Mouse (Mus musculus) granulocyte monocyte progenitor cell, adult 5-6 weeks (primary cell): ENCODE measurements around the gene Vti1a. TPM values are rescaled to one million over a fixed set of nuclear protein-coding genes. Genes with fewer than 3 reads are reported as not detected.
A peak's percentile ranks its signal among the peaks of the same experiment; 100 is the strongest.

Source experiments
- ATAC-seq: replicated peaks from 2 replicates; pipeline ENCODE4 v1.8.0; 2016; ENCODE audit warnings: mild to moderate bottlenecking, moderate TSS enrichment, inconsistent platforms; ENCODE audit not compliant: poor library complexity, severe bottlenecking
- total RNA-seq, 2 experiments: library from RNA; stranded (forward) in 1 of 2; stranded (reverse) in 1 of 2; fragments of 200-712, 200-1000 nt in 1 of 2; fragments of >200 nt in 1 of 2; fragmentation: Nextera tagmentation in 1 of 2; gene quantifications; 2 replicates each; pipeline ENCODE4 v1.2.3; 2014 to 2017

The Vti1a gene
- total RNA-seq, 2 experiments from 2014 or later: 29.7 to 34.4 TPM

DNA sequence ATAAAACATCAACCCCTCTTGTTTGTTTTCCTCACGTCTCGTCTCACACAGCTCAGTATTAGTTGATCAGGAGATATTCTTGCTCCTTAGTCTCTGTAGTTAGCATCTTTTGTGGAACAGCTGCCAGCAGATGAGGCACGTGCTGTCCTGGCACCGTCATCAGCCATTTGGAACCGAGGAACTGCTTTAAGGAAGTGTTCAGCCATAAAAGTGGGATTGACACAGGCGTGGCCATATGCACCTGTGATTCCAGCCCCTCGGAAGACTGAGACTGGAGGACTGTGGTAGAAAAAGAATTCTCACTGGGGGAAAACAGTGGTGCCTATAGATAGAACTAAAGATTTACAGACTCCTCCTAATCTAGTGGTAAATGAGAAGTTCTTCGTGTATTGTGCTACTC is 127.5 kb downstream of the Vti1a start:
- ATAC-seq: no peak

DNA sequence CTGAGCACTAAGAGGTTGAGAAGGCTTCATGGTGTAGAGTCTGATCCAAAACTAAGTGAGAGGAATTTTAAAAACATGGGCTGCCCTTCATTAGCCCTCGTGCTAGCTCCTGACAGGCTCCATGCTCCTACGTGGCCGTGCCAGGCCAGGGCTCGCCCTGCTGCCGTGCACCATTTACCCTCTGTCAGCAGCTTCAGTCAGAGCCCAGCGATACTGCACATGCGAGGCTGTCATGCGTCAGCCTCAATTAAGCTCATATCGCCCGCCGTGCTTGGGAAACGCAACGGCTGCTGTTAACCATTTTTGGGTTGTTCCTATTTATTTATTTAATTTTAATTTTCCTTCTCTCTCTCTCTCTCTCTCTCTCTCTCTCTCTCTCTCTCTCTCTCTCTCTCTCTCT is 133.0 kb downstream of the Vti1a start:
- ATAC-seq: no peak

DNA sequence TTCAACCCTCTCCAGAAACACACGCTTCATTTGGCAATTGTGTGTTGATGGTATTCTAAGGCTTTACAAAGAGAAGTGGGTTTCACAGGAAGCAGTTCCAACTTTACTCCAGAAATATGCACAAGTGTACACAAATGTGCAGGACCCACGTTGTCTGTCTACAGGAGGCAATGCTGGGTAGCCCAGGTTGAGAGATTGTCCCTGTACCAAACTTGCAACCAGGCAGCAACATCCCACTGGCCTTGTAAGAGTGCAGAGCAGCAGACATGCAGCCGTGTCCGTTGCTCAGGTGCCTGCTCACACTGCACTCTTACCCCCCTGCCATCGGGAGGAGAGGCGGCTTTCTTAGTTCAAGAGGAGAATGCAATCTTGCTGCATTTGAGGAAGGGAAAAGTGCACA is 133.4 kb downstream of the Vti1a start:
- ATAC-seq: no peak

DNA sequence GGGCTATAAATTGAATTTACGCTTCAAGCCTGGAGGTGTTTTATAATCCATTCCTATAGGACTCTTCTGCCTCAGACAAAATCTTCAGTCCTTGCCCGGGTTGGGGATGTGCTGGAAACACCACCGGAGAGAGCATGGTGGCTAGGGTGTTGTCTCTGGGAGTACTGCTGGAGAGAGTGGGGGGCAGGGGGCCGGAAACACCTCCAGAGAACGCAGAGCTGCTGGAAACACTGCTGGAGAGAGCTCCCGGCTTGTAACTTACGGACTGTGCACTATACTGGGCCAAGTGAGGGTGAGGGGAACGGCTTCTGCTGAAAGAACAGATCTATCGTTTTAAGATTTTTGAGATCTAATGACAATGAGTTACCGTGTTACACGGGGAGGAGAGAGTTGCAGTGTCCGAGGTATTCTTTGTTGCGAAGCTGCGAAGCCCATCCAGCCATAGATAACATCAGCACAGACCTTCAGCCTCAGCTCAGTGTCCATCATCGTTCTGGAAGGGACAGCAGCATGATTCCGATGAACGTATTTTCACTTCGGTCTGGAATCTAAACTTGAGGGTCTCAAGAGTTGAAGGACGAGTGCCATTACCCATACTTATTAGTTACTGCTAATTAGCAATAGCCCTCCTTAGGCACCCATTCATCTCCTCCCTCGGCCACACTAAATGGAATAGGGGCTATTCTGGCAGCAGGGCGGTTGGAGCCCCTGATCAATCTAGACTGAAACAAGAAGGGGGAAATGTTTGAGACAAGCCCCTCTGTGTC is 140.4 kb downstream of the Vti1a start:
- ATAC-seq: no peak

DNA sequence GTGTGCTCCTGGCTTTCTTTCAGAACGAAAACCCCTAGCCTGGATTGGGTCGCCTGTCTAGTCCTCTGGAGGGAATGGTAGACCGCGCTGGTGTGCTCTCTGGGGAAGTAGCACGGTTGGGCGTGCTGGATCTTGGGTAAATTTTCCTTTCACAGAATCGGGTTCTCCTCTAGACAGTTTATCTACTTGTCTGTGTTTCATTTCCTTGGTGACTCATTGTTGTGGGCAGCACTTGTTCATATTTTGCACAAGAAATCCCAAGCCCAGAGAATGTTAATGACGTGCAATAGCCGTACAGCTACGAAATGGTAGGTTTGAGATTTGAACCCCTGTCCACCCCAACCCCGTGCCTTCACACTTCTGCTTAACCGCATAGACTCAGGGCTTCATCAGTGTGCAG is 145.9 kb downstream of the Vti1a start:
- no peak for ATAC-seq

DNA sequence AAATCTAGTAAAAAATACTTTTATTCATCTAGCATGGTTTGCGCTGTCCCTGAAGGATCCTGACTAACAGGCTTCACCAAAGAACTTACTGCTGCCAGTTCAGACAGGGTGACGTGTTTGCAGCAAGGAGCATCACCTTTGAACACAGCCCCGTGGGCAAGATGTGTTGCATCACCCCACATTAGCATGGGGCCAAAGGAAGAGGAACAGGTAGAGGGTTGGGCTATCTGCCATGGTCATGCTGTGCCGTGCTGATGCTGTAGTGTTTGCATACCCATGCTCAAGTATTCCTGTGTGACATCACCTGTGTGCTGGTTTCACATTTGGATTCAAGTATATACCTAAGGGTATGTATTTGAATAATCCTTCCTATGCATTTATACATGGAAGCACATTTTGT is 147.6 kb downstream of the Vti1a start:
- no peak for ATAC-seq

DNA sequence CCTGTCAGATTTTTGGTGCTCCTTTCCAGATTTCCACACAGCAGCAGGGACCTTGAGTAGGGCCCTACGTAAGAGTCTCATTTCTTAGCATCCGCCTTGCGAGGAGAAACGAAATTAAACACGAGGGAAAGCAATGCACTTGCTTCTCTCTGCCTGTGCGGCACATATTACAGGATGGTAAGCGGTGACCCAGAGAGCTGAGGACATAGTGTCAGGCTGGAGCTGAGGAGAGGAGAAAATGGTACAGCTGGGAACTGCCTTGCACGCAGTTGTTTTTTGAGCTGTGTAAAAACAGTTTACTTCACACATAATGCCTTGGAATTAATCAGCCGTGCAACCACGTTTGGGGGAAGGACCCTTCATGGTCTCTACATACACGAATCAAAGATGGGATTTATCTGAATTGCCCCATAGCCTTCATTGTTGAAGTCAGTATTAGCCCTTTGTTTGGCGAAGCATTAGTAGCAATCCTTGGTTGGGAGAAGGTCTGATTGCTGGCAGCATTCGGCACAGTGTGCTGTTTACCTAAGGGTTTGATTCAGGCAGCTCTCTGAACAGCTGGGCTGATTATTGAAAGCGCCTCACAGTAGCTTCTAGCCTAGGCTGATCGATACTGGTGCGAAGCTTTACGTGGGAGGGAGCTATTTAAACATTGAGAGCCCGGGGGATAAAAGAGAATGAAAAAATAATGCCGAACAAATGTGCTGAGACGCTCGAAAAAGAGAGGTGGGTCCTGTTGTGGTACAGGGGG is 153.4 kb downstream of the Vti1a start:
- no peak for ATAC-seq

DNA sequence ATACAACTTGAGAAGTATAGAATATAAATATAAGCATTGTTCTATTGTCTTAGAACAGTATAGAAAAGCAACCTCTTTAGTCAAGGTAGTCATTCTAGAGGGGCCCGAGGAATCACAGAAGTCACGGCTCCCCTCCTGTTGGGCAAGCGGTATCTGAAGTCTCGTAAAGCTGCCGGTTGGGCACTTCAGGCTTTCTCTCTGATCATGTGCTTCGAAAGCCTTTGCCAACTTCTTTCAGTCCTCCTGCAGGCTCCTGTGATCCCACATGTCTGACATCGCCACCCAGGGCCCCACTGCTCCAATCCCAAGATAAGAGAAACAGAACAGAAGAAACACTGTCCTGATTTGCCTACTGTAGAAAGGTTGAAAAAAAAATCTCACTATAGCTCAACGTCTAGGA is 156.5 kb downstream of the Vti1a start:
- ATAC-seq: no peak

DNA sequence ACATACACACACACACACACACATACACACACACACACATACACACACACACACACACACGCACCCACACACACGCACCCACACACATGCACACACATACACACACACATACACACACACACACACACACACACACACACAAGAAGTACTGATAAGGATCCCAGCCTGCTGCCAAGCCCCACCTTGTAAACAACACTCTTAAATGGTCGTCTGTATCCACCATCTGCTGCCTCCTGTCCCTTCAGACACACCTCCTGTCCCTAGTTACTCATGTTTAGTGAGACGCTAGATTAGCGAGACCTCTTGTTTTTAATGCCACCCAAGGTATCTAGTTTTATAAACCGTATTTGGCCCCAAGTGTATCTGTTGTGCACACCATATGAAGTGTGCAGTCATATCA is 158.1 kb downstream of the Vti1a start:
- no peak for ATAC-seq

DNA sequence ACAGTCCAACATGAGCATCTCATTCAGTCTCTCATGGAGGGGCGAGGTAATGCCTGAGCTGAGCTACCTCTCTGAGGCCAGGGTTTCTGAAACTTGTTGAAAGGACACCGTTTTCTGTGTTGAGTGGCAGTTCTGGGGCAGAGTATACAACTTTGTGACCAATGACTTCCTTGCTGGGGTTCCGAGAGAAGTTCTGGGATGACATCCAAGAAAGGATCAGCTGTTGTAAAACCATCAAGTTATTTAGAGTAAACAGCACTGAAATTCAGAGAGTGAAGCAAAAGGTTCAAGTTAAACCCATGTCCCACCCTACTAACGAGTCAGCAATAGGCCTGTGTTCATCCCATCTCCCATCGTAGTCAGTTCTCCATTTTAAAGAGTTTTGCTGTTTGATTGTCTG is 164.4 kb downstream of the Vti1a start:
- no peak for ATAC-seq

DNA sequence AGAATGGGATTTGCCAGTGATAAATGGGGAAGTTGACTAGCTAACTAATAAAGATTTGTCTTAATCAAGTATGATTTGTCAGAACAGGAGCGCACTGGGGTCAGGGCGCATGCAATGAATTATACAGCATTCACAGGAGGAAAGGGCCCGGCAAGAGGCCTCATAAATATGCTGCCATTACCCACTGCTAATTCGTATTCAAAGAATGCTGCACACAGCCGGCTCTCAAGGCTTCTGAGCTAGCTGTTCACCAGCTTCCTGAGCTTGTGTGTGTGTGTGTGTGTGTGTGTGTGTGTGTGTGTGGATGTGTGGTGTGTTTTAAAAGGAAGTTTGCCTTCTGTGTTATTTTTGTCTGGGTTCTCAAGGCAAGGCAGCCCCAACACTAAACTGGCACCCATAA is 165.2 kb downstream of the Vti1a start:
- ATAC-seq: no peak

DNA sequence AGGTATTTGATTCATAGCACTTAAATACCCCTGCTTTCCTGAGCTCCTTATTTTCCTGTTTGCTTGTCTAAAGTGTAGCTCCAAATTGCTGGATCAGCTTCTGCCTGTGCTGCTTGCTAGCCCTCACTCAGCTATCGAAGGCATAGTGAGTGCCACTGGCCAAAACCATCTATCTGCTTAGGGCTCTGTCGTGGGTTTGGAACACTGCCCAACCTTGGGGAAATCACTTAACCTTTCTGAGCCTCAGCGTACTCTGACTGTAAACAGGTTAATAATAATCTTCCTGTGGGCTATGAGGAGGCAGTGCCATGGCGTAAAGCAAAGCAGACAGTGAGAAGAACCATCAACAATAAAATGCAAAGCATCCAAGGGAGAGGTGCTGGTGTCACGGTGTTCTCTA is 167.4 kb downstream of the Vti1a start:
- no peak for ATAC-seq

DNA sequence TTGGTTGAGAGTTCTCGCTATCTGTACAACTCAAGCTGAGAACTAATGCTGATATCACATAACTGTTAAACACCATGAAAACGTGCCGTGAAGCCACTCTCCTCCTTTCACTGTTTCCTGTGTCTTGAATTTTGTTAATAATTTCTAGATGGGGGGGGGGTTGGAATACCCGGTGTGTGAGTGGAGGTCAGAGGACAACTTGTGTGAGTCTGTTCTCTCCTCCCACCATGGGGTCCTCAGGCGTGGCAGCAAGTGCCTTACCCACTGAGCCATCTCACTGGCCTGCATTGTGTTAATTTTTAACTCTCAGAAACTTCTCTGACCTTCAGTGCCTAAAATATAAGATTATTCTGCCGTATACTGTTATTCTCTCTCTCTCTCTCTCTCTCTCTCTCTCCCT is 168.5 kb downstream of the Vti1a start:
- ATAC-seq: no peak

DNA sequence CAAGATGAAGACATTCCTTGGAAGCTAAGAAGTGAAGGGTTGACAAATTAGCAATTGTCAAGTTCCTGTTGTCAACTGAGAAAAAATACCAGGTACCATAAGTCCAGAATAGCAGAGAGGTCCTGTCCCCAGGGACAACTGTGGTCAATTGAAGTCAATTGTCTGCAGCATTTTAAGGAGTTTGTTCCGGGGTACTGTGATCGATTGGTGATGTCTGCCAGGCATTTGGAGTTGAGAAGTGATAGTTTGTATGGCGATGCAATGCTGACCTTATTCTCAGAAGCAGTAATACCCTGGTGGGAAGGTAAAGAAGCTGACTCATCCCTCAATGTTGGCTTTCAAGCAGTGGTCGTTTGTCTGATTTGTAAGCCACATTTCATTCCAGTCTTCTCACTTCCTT is 170.4 kb downstream of the Vti1a start:
- 0 out of 2 replicates have a peak, but pooled peaks have one; percentile 5 for ATAC-seq

DNA sequence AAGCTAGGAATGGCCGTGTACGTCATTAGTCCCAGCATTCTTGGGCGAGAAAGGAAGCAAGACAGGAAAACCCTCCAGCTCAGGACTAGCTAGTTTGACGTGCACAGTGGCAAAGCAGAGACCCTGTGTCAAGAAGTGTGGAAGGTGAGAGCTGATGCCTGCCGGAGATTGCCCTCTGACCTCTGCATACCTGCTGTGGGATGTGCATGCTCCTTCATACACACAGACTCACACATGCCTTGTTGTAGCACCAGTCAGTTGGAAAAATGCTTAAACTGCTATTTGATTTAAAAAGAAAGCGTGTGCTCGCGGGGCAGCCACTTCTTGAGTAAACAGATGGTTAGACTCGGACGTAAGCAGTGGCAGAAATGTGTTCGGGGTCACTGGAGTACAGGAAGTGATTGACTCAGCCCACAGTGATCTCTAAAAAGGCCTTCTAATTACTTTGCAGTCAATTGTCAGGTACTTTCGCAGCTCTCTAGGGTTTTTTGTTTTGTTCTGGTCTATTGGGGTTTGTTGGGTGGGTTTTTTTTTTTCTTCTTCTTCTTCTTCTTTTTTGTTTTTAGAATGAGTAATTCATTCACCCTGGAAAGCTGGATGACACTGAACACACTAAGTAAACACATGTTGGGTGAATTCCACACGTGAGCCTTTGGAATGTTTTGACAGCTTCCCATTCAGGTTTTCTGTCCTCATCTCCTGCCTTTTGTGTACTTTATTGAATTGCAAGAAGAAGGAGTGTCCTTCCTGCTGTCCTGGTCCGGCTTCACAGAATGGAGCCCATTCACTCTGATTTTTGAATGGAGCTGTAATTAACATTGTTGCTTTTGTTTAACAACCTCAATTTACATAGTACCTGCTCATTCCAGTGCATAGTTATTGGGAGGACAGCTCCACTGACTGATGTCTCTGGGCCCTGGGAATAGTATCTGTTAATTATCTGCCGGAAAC is 175.3 kb downstream of the Vti1a start:
- no peak for ATAC-seq

DNA sequence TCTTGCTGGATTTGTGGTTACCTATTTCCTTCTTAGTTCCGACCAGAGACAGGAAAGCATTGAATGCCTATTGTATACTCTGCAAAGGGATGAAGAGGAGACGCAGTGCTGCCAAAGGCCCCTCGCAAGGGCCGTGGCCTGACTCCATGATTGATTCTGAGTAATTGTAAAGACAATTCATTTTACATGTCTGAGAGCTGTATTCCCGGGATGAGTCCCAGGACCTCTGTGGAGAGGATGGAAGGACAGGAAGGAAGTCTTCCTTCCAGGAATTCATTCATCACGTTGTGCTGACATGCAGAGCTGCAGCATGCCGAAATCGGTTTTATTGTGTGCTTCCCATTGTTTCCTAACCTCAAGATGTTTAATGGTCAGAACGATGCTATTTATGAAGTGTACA is 180.2 kb downstream of the Vti1a start:
- ATAC-seq: no peak

DNA sequence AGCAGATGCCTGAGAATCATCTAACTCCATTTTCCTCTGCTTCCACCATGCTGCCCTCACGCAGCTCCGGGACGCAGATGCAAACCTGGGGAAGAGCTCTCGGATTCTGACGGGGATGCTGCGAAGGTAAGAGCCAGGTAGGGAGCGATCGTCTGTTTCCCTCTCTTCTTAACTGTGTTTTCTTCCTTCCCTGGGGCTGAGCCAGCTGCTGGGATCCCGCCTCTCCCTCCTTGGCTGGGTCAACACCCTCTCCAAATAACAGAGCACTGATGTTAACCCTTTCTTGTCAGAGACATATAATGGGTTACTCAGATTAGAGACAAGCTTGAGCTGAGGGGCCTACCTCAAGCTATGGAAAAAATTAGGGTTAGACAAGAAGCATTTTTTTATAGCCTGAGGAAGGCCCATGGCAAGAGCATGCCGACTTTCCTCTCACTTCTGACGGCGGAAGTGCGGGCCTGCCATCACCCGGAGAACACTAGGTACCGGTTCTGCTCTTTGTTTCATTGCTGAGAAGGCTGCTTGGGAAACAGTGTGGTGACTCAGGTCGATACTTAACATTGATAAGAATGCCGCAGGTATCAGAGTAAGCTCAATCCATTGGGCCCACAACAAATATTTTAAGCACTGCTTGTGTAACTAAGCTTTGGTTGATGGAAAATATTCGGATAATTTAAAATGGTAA is 183.2 kb downstream of the Vti1a start:
- ATAC-seq: no peak

DNA sequence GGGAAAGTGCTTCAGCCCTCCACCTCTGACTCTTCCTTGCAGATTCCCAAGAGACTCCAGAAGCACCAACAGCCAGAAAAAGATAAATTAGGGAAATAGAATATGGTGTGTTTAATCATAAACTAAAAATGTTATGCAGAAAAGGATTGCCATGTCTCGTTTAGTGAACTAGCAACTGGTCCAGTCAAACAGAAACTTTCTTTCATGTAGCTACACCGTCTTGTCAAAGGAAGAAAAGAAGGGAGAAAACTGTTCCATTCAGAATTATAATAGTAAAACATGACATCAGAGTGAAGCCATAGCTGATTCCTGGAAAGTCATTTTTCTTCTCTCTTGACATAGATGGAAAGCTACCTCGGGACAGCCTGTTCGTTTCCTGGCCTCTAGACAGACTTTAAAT is 185.9 kb downstream of the Vti1a start:
- ATAC-seq: no peak

DNA sequence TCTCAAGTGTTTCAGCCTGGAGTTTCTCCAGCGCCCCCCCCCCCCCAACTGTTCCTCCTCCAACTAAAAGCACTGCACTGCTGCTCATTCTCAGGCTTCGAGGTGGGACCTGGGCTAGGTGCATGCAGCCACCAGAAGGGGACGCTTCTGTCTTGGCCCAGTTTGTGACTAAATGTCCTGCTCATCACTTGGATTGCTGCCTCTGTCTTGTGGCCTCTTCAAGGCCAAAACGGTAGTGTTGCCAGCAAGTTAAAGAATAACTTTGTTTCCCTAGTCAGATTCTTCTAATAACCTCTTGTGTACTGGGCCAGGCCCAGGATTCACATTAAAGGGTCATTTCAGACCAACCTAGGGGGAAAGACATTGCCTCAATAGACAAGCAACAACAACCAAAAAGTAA is 187.7 kb downstream of the Vti1a start:
- no peak for ATAC-seq

DNA sequence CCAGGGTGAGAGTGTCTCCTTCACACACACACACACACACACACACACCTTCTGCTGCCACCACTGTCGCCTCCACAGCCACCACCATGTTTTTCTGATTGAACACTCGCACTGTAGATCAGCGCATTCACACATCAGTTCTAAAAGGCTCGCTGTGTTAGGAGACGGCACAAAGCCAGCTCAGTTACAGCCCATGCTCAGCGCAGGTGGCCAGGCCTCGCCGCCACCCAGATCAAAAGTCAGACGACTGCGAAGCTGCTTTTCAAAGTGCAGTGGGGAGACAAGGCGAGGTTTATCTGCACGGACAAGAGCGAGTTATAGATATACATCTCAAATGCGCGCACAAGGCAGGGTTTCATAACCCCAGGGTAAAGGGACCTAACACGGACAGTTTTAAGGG is 191.7 kb downstream of the Vti1a start:
- ATAC-seq: no peak
